Mouse (Mus musculus) frontal cortex, postnatal 14 days (tissue): ENCODE results near the gene Wipf2.
"Not testable (repeated sequence)": the region's sequence is repeated elsewhere in the genome, so short reads cannot be mapped to it uniquely, and the experiment has no call there.

Source experiments
- DNase-seq, 2 experiments: peaks; one replicate each; pipeline ENCODE4 v3.0.0; 2022; ENCODE audit warnings: low spot score in 2 of 2

The Wipf2 gene

DNA sequence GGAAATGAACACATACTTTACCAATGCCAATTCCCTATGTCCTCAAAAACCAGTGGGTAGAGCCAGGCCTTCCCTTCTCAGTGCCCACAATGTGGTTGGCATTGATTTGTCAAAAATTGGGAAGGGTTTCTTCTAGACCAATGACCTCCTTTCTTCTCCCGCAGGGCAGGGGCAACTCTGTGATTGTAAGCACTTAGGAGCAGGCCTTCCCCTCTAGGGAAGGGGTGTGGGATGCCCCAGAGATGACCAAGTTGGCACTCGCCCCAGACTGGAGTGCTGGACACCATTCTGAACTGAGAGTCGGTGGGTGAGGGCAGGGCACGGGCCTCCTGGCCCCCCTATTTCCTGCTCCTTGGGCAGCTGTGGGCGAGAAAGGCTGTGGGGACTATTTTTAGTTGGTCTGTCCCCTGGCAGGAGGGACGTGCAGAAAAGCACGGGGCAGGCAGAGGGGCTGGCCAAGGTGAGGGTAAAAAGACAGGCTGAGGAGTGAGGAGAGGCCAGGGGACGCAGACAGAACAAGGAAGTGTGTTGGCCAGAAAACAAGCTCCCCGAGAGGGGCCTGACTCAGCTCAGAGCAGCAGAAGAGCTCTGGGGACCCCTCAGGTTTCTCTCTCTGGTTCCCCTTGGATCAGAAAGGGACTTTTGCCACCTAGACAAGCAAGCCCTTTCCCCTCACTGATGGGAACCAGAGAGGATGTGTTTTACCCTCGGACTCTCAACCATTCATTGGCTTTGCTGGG is 67.5 kb downstream of the Wipf2 start:
- no peak for DNase-seq

DNA sequence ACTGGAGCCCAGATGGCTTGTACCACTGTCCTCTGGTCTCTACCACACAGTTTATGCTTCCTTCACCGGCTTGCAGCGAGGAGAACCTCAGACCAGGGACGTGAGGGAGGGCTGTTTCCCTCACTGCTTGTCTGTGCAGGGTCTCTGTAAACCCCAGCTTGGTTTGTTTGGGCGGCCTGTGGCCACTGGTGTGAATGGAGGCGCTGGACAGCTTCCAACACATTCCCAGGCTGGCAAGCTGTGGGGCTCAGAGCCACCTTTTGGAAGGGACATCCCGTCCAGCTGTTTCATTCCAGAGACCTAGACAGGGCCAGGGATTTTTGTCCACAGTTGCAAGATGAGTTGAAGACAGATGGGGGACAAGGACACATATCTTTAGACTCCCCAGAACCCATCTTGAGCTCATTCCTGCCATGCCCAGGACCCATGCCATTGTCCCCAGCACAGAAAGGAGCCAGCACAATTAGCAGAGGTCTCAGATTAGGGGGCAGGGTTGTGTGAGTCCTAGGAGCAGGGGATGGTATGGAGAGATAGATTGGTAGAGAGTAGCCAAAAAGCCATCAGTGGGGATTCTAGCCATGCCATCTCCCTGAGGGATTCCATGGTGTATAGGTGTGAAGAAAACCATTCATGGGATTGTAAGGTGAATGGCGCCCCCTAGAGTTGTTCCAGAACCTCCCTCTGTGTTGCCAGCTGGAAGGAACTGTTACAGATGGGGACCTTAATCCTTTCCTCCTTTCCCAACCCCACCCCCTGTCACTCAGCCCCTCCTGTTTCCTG is 68.3 kb downstream of the Wipf2 start:
- DNase-seq: no peak

DNA sequence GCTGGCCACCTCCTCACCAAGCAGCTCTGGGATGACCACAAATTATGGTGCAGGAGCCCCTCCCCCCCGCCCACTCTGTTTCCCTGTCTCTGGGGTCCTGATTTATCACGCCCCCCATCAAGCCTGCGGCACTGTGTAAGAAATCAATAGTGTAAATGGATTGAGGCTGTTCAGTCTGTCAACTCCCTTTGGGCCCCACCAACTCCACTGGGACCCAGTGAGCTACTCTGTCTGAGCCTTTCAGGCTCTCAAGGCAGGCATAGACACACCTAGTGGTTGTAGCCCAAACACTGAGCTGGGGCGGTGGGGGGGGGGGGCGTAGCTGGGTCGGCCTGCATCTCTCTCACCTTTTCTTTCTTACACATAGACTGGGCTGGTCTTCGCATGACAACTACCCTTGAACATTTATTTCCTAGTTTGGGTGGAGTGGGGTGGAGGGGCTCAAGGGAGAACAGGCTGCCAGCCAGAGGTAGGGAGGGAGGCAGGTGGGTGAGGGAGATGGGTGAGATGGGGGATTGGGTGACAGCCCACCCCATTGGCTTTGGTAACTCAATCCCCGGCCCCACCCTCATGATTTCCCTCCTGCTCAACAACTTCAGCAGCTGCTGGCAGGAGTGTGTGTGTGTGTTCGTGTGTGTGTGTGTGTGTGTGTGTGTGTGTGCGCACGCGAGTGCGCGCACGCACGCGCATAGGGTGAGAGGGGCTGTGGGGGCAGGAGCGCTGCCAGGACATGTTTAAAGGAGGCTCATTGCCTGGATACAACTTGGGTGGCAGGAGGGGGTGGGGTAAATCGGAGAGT is 69.1 kb downstream of the Wipf2 start:
- DNase-seq: no peak

DNA sequence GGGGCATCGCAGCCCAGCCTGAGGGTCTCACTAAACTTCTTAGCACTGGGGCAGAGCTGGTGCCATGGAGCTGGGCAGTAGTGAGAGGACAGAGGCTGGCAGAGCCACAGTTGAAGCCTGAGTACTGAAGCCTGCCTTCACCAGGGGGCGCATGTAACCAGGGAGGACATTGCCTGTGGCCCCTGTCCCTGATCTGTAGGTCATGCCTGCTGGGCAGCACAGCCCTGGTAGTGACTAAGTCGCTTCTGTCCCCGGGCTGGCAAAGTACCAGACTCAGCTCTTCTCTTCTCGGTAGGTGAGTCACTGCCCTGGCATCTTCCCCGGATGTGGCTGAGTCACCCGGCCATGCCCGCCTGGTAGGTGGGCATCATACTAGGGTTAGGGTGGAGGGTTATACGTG is 69.7 kb downstream of the Wipf2 start:
- DNase-seq: no peak

DNA sequence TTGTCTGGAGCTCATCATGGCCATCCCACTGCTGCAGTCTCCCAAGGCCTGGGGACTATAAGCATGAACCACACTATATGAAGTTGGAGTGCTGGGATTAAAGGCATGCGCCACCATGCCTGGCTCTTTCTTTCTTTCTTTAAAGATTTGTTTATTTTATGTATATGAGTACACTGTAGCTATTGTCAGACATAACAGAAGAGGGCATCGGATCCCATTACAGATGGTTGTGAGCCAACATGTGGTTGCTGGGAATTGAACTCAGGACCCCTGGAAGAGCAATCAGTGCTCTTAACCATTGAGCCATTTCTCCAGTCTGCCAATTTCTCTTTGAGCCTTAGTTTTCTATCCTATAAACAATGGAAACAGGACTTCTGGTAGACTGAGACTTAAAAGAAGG is 70.4 kb downstream of the Wipf2 start:
- DNase-seq: not testable (repeated sequence)

DNA sequence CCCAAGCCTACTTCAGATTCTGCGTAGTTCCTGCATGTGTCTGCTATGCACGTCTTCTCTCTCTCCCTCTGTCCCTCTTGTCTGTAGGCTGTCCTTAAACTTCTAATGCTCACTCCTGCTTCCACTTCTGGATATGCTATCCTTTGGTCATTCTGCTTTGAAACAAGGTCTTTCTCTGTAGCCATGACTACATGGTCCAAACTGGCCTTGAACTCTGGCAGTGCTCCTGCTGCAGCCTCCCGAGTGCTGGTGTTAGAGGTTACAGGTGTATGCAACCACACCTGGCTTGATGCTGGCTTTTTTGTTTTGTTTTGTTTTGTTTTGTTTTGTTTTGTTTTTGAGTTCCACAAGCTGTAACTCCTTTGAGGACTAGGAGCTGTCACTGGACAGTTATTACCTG is 70.9 kb downstream of the Wipf2 start:
- no peak for DNase-seq

DNA sequence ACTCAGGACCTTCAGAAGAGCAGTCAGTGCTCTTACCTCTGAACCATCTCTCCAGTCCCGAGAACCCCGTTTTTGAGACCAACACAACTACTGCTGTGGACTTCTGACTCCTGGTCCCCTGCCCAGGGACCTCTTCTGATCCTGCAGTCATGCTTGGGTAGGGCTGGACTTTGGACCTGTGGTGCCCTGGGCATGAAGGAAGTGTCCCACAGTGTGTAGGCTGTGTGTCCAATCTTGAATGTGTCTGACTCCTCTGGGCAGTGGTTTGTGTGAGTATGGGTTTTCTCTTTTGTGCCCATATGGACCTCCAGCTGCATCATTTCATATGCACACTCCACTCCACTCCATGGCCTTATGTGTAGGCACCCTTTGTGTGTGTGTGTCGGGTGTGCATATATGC is 71.7 kb downstream of the Wipf2 start:
- no peak for DNase-seq

DNA sequence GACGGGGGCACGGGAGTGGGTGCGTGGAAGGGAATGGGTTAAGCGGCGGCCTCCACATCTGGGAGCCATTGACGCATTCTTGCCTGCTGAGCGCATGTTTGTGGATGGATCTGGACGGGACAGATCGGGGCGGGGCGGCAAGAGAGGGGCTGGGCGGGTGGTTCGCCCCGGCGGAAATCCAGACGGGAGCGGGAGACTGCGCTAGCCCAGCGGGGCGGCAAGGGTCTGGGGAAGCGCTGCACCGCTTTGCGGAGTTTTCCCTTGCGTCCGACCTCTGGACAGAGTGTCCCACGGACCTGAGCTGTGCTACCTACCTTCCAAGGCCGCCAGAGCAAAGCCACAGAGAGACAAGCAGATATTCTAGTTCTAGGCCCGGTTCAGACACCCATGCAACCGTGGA is 72.7 kb downstream of the Wipf2 start:
- DNase-seq: no peak

DNA sequence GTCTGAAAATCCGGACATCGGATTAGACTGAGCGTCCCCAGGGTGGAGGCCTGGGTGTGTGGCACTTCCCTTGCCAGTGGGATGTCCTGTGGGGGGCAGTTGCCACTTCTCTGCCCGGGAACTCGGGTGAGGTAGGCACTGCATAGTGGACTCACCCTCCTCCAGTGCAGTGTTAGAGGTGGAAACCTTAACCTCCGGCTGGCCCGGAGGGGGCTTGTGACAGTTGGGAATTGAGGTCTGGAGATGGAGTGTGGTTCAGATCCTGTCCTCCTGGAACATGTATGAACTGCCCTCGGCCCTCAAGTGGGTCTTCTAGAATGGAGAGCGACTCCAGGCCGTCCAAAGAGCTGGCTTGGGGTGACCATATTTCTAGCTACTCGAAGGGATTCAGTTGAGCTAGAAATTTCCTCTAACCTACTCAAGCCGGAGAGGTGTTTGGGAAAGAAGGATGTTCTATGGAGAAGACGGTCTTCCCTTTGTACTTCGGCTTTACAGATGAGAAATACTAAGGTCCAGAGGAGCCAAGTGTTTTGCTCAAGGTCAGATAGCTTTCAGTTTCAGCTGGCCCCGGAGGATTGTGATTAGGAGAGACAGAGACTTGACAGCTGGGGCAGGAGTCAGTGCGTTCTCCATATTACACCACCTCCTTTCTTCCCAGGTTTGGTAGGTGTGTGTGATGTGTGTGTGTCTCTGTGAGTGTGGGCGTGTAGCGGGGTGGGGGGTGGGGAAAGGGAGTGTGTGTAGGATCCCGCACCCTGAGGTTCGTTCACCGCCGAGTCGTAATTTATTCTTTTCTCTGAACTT is 73.4 kb downstream of the Wipf2 start:
- no peak for DNase-seq

DNA sequence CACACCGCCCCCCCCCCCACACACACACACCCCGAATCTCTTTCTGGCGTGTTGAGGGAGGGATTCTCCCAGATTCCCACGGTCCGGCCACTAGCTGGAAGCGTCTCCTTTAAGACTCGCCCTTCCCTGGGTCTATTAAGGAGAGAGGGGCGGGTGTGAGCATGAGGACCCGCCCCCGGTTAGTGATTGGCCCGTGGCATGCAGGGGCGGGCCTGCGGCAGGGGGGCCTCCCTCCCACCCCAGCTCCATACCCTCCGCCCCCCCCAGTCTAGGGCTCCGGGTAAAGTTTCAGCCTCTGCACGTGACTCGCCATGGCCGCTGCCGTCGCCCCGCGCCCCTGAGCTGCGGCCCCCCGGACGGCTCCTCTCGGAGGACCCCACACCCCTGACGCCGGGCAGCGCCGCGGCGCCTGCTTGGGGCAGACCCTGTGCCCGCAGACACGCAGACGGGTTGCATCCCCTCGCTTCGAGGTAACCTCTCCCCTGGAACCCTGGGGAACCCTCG is 74.0 kb downstream of the Wipf2 start:
- peak; percentile 52 to 57 for DNase-seq

DNA sequence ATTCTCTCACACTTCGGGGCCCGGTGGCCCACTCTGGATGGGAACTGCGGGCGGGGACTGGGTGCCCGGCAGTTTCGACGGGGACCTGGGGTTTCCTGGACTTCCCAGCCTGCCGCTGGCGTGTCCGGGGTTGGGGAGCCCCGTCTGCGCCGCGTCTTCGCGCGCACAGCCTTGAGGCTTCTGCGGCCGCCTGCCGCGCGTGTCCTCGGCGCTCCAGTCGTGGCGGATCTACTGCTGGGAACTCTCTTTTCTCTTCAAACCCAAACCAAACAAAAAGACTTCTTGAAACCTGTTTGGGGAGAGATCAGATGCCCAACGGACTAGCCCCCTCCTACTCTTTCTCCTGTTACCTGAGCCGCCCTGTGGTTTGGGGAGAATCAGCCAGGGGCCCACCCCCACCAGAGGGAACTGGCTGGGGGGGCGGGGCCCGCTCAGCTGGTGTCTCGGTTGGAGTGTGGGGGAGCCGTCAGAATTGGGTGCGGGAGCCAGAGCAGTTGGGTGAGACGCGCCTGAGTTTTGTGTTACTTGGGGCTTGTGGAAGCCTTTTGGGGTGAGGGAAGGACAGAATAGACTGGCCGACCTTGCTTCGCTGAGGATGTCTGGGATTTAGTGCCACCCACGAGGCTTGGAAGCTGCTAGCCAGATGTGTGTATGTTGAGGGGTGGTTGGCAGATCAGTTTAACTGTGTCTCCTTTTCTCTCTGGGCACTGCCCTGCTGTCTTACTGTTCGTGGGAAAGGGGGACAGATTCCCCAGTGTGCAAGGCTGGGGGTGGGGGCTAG is 74.7 kb downstream of the Wipf2 start:
- DNase-seq: peak in 1 of 2 experiments; percentile 39

DNA sequence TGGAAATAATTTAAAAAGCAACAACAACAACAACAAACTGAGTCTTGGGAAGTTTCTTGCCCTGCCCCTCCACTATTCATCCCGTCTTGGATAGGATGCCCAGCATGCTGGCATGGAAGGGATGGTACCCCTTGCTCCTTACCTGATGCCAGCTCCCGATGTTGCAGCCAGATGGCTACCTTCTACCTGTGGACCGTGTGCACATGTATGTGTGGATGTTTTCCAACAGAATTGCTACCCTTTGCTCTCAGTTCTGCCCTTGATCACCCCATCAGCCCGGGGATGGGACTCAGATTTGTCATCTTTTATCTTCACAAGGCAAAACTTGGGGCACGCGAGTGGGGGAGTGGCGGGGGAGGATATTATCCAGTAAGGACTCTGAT is 75.3 kb downstream of the Wipf2 start:
- no peak for DNase-seq

DNA sequence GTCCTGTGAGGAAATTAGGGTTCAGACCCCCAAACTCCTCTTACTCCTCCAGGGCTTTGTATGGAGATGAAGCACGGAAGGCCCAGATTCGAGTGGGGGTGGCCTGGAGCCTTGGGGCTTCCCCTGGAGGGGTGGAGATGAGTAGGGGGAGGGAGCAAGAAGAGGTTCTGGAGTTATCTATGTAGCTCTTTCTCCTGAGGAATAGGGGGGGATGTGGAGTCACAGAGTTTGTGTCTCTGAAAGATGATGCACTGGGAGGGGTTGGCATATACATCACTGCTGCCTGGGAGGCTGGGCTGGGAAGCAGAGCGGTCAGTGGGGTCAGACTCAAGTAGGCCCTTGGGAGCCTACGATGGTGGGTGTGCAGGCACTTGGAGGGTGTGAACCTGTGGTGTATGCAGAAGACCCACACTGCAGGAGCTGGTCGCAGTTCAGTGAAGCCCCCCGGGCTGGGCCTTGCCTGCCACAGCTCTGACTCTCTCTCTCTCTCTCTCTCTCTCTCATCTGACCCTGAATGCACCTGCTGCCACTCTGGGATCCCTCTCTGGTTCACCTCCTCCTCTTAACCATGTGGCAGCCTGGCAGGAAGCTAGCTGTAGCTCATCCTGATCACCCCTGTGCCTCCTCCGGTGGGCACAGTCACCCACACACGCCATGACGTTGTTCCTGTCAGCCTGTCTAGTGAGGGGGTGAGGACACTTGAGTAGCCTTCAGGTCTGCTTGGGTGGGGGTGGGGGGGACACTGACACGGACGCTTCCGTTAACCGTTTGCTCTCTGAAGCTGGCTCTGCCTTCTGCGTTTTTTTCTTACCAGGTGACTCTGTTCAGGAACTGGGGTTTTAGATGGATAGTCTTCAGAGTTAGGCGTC is 75.9 kb downstream of the Wipf2 start:
- no peak for DNase-seq

DNA sequence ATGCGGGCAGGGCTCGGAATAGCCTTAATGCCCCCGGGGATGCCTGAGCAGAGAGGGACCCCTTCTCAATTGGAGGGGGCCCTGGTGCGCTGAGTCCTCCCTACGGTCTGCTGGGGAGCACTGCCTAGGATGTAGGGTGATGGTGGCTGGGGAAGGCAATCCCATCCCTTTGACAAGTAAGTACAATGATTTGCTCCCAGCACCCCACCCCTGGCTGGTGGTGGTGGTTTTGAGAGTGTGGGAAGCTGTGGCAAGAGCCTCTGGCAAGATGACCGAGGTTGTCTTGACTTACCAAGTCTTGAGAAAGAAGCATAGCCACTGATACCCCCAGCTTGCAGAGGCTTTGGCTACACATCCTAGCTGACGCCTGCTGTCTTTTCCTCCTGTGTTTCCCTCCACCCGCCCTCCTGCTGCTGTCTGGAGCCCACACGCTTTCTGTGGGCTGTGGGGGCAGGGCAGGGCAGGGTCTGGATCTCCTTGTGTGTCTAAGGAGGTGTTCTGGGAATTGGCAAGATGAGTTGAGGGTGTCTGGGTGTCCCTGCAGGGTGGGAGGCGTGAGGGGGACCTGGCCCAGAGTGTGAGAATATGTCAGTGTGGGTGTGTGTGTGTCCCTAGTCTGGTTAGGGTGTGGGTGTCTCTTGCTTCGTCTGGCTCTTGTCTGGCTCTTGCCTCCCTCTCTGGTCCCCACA is 76.7 kb downstream of the Wipf2 start:
- peak in 1 of 2 experiments; percentile 51 for DNase-seq

DNA sequence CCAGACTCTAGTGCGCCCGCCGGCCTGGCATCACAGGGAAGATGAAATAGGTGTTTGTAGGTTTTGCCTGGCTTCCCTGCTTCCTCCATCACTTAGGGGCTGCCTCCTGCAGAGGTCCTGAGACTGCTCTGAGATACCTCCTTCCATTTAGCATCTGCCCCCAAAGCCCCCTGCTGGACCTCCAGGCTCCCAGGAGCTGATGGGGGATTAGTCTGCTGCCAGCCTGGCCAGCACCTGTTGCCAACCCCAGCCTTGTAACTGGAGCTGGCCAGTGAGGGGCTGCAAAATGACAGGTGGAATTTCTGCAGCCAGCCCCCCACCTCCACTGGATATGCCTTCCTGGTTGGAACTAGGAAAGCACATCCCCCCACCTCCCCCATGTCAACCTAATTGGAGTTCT is 77.3 kb downstream of the Wipf2 start:
- DNase-seq: no peak

DNA sequence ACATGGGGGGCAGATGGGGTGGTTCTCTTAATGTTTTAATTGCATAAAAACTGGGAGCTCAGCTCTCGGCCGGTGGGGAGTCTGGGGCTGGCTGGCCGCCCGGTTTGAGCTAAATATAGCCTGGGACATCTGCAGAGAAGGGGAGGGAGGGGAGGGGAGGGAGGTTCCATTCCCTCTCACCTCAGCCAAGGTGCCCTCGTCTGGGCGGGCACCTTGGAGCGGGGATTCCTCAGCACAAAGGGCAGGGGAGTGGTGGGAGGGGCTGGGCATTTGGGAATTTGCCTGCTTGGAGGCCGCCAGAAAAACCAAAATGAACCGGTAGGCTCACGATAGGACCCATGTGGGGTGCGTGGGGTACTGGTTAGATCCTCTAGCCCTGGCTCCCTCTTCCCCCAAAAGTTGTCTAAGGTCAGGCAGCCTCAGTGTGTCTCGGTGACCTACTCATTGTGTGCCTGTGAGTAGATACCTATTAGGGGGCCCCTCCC is 77.9 kb downstream of the Wipf2 start:
- peak in 1 of 2 experiments; percentile 45 for DNase-seq

DNA sequence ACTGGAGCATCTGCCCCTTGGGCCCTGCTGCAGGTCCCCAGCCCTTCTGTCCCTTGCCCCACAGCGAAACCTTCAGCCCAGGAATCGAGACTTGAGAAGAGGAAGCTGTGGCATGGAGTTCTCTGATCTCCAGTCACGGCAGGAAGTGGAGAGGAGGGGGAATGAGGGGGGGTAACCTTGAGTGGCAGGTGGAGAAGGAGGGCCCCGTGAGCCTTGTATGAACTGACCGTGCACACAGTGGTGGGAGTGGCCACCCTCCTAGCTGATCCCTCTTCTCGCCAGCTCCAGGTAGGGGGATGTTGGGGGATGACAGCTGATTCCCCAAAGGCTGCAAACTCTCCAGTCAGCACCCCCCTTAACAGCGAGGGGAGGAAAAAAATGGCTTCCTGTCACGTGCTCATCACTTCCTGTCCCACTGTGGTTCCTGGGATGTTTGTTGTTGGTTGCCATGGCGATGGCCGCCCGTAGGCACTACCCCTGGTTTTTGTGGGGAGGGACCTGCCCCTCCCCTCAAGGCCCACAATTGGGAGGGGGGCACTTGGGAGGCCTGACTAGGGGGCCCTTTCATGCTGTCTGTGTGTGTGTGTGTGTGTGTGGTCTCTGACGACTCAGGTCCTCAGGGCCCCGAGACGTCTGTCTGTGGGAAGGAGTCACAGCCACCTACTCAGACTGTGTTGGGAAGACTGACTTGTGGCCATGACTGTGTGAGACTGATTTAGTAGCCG is 78.5 kb downstream of the Wipf2 start:
- DNase-seq: peak; percentile 48 to 68

DNA sequence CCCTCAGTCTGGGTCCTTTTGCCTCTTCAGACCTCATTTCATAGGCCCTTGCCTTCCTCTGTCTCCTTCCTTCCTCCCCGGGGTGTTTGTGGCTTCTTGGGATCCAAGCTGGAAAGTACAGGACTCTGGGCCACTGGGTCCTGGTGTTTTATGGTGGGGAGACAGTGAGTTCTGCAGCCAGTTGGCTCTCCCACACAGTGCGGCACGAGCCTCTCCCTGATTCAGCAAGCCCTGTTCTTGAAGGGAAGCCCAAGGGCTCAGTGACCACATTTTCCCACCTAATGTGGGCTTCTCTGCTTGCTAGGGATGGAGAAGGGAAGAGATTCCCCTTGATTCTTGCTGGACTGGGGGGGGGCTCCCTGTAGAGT is 79.1 kb downstream of the Wipf2 start:
- DNase-seq: no peak
